Mouse (Mus musculus) kidney, embryonic 14.5 days (tissue): ENCODE data around the gene Pfn1. TPM values are rescaled to one million over a fixed set of nuclear protein-coding genes. Genes with fewer than 3 reads are reported as not detected.
A peak's percentile ranks its signal among the peaks of the same experiment; 100 is the strongest.

Experiments
- ATAC-seq: fragments of 200-750 bp; cut with Nextera tagmentation; 2 replicates; pipeline ENCODE4 v1.8.0; 2017; ENCODE audit warnings: moderate number of reproducible peaks, mild to moderate bottlenecking, moderate TSS enrichment, moderate library complexity; ENCODE audit not compliant: low FRiP score, low TSS enrichment
- H3K27ac ChIP-seq: fragments of 300-500 bp; sonication (generic); 2 replicates; pipeline ENCODE4 v1.5.1; 2014; ENCODE audit warnings: low read depth, mild to moderate bottlenecking, low read length, moderate library complexity, mixed read lengths
- H3K27me3 ChIP-seq: fragments of 300-500 bp; sonication (generic); 2 replicates; pipeline ENCODE4 v1.6.1; 2014; ENCODE audit warnings: mild to moderate bottlenecking, low read length; ENCODE audit not compliant: control insufficient read depth, insufficient read depth
- H3K36me3 ChIP-seq: fragments of 300-500 bp; sonication (generic); 2 replicates; pipeline ENCODE4 v1.6.1; 2014; ENCODE audit warnings: low read length, mixed read lengths; ENCODE audit not compliant: control insufficient read depth, insufficient read depth
- H3K4me1 ChIP-seq: fragments of 300-500 bp; sonication (generic); 2 replicates; pipeline ENCODE4 v1.6.1; 2014; ENCODE audit warnings: low read length, mixed read lengths; ENCODE audit not compliant: control insufficient read depth, insufficient read depth
- H3K4me2 ChIP-seq: fragments of 300-500 bp; sonication (generic); replicated peaks from 2 replicates; pipeline ENCODE4 v1.6.1; 2014; ENCODE audit warnings: low read depth, mild to moderate bottlenecking, low read length
- H3K4me3 ChIP-seq: fragments of 300-500 bp; sonication (generic); 2 replicates; pipeline ENCODE4 v1.5.1; 2014; ENCODE audit warnings: mild to moderate bottlenecking, low read length
- H3K9ac ChIP-seq: fragments of 300-500 bp; sonication (generic); 2 replicates; pipeline ENCODE4 v1.6.1; 2014; ENCODE audit warnings: low read depth, mild to moderate bottlenecking, low read length, moderate library complexity
- H3K9me3 ChIP-seq: fragments of 300-500 bp; sonication (generic); 2 replicates; pipeline ENCODE4 v1.6.1; 2016; ENCODE audit warnings: low read length; ENCODE audit not compliant: control insufficient read depth
- WGBS: fragments of 180-500 bp; shearing (Covaris S2); extraction: QIAGEN DNeasy Blood & Tissue Kit; methylation state at CpG from one replicate; pipeline ENCODE4 v1.1.7; 2014; 5-methylcytosine and 5-hydroxymethylcytosine counted together
- polyA plus RNA-seq: library from polyadenylated mRNA; unstranded; fragments of >200 nt; fragmentation: Nextera tagmentation; extraction: Ambion mirVana; gene quantifications from 2 replicates; pipeline ENCODE4 v1.2.1, GENCODE M21; 2014

Pfn1 gene
- polyA plus RNA-seq, 1 experiment from 2014 or later, result 1,900 TPM

DNA sequence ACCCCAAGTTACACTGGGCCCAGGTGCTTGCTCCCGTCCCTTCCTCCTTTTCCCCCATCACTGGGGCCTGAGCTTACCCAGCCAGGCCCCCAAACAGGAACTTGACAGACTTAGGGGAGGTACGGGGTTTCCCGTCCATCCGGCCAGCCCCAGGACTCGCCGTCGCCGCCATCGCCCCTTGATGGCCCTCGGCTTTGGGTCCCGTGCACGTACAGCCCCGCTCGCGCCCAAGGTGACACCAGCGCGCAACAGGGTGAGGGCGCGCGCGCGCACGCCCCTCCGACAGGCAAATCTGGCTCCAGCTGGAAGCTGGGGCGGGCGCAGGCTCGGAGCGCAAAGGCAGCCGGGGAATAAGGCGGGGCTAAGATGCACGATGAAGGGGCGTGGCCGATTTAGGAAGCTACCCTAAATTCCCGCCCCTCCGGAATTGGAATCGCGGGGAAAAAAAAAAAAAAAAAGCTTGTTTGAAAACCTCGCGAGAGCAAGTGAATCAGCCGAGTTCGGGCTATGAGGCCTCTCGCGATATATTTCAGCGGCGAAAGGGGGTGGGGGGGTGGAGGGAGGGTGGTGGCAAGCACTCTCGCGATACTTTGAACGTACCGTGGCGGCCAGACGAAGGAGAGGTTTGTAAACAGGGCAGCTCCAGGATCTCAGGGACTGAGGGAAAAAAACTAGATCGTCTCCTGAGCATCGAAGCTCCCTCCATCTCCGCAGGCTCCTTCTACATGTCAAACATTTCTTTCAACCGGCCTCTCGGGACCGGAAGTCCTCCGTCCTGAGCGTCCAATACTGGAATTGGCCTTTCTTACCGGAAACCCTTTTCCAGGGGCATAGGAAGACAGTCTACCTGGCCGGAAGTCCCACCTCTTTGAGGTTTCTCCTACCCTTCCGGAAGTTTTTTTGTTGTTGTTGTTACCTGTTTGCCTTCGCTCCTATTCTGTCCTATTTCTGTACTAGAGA, 7.5 kb downstream of the Pfn1 start, which contains the start of the genes Rnf167 and Slc25a11:
Gene Rnf167 (plus strand): TSS at position 545 of the 960 bp plus-strand sequence.
Gene Slc25a11 (minus strand): TSS at position 789 of the 960 bp plus-strand sequence.
- under 1% methylated on average over 63 of the region's 63 CpGs for WGBS
- ATAC-seq, result peak; percentile 86
- peak within 1 kb of the TSS; percentile 86 for H3K27ac ChIP-seq
- H3K4me3 ChIP-seq, result peak within 1 kb of the TSS; percentile 78
- peaks cover 34% of the 10 kb centered on the region for H3K4me1 ChIP-seq
- peaks cover 66% of the 10 kb centered on the region for H3K36me3 ChIP-seq
- H3K27me3 ChIP-seq, result no peaks in the 10 kb centered on the region
- peak within 1 kb of the TSS; percentile 96 for H3K4me2 ChIP-seq
- no peaks in the 10 kb centered on the region for H3K9me3 ChIP-seq
- H3K9ac ChIP-seq, result peak within 1 kb of the TSS; percentile 89

DNA sequence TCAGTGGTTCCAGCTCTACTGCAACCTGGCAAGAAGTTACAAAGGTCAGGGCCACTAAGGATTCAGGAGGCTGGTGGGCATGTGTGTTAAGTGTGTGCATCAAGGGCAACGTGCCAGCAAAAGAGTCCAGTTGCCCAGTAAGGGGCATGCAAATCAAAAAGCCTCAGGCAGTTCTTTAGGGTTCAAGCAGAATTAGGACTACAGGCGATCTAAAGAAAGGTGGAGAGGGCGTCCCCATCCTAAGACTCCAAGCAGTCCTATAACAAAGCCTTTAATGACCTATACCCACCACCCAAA, 8.2 kb downstream of the Pfn1 start:
- peak overlapping the region; percentile 87 for H3K4me2 ChIP-seq
- peak overlapping the region; percentile 78 for H3K4me3 ChIP-seq
- H3K9ac ChIP-seq, result peak overlapping the region; percentile 79
- no peaks in the 10 kb centered on the region for H3K27me3 ChIP-seq
- peaks cover 28% of the 10 kb centered on the region for H3K4me1 ChIP-seq
- peak overlapping the region; percentile 86 for H3K27ac ChIP-seq
- peak; percentile 0; the same call in 1 of the 2 replicates for ATAC-seq
- H3K9me3 ChIP-seq, result no peaks in the 10 kb centered on the region
- 26% methylated on average over 3 of the region's 3 CpGs for WGBS
- H3K36me3 ChIP-seq, result peaks cover 58% of the 10 kb centered on the region

DNA sequence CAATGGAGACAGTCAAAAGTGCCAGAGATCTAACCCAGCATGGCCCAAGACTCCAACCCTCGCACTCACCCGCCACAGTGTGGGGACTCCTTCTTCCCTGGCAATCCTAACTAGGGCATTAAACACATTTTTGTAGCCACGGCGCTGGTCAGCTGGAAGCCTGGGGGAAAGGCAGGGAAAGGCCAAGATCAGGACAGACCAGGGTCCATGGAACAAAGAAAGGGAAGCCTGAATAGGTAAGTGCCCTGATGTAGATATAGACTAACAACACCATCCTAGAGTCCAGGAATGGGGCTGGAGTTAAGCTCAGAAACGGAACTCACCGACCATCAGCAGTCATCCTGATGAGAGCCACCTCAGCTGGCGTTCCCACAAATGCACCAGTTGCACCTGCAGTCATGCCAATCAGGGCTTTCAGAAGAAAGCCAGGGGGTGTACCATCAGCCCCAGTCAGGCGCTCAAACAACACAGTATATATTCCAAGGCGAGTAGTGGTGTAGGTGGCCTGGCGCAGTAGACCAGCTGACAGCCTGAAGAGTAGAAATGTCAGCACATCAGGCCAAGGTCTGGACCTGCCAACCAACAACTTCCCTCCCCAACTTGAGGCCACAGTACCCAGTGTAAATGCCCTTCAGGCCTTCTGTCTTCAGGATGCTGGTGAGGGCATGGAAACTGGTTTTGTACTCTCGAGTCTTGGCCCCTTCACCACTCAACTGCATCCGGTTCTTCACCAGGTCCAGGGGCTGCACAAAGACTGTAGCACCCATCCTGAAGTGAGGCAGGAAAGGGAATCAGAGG, 8.8 kb downstream of the Pfn1 start:
- ATAC-seq, result no peak
- Histone ChIP-seq H3K9ac (peak overlapping the region; percentile 79), H3K27ac (peak overlapping the region; percentile 86; the same call in 1 of the 2 replicates), H3K9me3 (no peaks in the 10 kb centered on the region), H3K36me3 (peaks cover 53% of the 10 kb centered on the region), H3K4me2 (peak overlapping the region; percentile 87), H3K27me3 (no peaks in the 10 kb centered on the region), H3K4me3 (peak overlapping the region; percentile 78), H3K4me1 (peaks cover 24% of the 10 kb centered on the region)
- 87% methylated on average over 12 of the region's 12 CpGs for WGBS

DNA sequence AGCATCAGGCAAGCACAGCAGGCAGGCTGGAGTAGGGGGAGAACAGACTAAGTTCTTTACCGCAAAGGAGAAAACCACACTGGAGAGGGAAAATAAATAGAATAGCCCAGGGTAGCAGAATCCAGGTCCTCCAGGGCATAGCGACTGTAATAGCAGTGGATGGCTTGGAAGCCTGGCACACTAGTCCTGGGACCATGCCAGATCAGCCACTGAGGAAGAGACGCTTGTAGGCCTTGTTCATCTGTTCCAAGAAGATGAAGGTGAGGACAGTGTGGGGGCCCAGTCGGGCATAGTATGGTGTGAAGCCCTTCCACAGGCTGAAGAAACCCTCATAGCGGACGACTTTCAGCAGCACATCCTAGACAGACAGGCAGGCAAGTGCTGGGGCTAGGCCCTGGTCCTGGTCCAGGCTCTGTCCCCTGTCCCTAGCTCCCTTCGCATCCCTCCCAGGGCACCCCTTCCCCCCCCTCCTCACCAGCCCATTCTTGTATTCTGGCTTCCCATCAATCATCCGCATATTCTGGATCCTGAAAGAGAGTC, 9.8 kb downstream of the Pfn1 start:
- Histone ChIP-seq H3K4me1 (peaks cover 24% of the 10 kb centered on the region), H3K27ac (no peak overlapping the region), H3K4me2 (no peak overlapping the region), H3K27me3 (no peaks in the 10 kb centered on the region), H3K36me3 (peaks cover 43% of the 10 kb centered on the region), H3K9me3 (no peaks in the 10 kb centered on the region), H3K9ac (no peak overlapping the region), H3K4me3 (no peak overlapping the region)
- 99% methylated on average over 8 of the region's 8 CpGs for WGBS
- no peak for ATAC-seq

DNA sequence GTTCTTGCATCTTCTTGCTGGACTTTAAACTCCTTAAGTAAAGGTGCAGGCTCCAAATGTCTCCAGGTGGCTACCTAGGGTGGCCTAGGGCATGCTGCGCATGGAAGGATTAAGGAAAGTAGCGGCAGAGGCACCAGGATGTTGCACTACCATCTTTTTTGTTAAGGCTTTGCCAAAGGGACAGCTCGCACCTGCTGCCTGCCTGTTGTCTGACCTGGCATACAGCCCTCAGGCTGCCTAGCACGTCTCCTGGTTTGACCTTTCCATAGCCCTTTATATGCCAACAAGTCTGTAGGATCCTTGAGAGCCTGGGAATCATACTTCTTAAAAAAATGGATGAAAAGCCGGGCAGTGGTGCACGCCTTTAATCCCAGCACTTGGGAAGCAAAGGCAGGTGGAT, 11.4 kb downstream of the Pfn1 start:
- Histone ChIP-seq H3K36me3 (peaks cover 27% of the 10 kb centered on the region), H3K4me1 (peaks cover 9% of the 10 kb centered on the region), H3K4me2 (no peak overlapping the region), H3K9me3 (no peaks in the 10 kb centered on the region), H3K27me3 (no peaks in the 10 kb centered on the region), H3K9ac (no peak overlapping the region), H3K27ac (no peak overlapping the region), H3K4me3 (no peak overlapping the region)
- ATAC-seq, result no peak
- WGBS, result 92% methylated on average over 6 of the region's 6 CpGs

- Histone ChIP-seq H3K36me3 (peaks cover 27% of the 10 kb centered on the region), H3K27me3 (no peaks in the 10 kb centered on the region), H3K9ac (no peak overlapping the region), H3K4me1 (peaks cover 7% of the 10 kb centered on the region), H3K4me2 (no peak overlapping the region), H3K4me3 (no peak overlapping the region), H3K27ac (no peak overlapping the region), H3K9me3 (no peaks in the 10 kb centered on the region)
- no peak for ATAC-seq
- 84% methylated on average over 7 of the region's 7 CpGs for WGBS
Observed at GRCm38 (mm10) chr11:70641241-70641640, 13.2 kb downstream of the Pfn1 start.

DNA sequence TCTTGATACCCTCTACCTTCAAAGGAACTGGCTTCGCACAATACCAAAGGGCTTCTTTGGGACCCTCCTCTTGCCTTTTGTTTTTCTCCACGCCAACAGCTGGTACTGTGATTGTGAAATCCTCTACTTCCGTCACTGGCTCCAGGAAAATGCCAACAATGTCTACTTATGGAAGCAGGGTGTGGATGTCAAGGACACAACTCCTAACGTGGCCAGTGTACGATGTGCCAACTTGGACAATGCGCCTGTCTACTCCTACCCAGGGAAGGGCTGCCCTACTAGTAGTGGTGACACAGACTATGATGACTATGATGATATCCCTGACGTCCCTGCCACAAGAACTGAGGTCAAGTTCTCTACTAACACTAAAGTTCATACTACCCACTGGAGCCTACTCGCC, 14.5 kb downstream of the Pfn1 start:
- Histone ChIP-seq H3K4me3 (no peak overlapping the region), H3K4me1 (no peaks in the 10 kb centered on the region), H3K27ac (no peak overlapping the region), H3K9ac (no peak overlapping the region), H3K36me3 (peaks cover 19% of the 10 kb centered on the region), H3K27me3 (no peaks in the 10 kb centered on the region), H3K9me3 (no peaks in the 10 kb centered on the region), H3K4me2 (no peak overlapping the region)
- no peak for ATAC-seq
- 85% methylated on average over 8 of the region's 8 CpGs for WGBS

- Histone ChIP-seq H3K4me3 (no peak within 1 kb of the TSS), H3K9me3 (no peaks in the 10 kb centered on the region), H3K27ac (no peak within 1 kb of the TSS), H3K27me3 (no peaks in the 10 kb centered on the region), H3K4me2 (no peak within 1 kb of the TSS), H3K36me3 (peaks cover 7% of the 10 kb centered on the region; the same call in 1 of the 2 replicates), H3K4me1 (no peaks in the 10 kb centered on the region), H3K9ac (peak within 1 kb of the TSS; percentile 31; the same call in 1 of the 2 replicates)
- ATAC-seq, result no peak
- 43% methylated on average over 5 of the region's 5 CpGs for WGBS
Observed at GRCm38 (mm10) chr11:70638714-70639278, 15.6 kb downstream of the Pfn1 start, which contains the start of gene Gp1ba. Gp1ba (plus strand) TSS chr11:70639122.
